Mouse (Mus musculus) lung, postnatal 14 days (tissue): Measurements from ENCODE around the gene Gpr153.
"Not testable (repeated sequence)": the region's sequence is repeated elsewhere in the genome, so short reads cannot be mapped to it uniquely, and the experiment has no call there.

Source experiments
- DNase-seq: peaks from one replicate; pipeline ENCODE4 v3.0.0; 2021

The Gpr153 gene

GRCm38 (mm10) chr4:152273621-152274236, at the start of gene Gpr153:
Gene Gpr153, plus strand, starts transcription at chr4:152274232.
- DNase-seq, result peak; percentile 58

- DNase-seq, result no peak
Observed at GRCm38 (mm10) chr4:152226901-152227486, 47.0 kb upstream of the Gpr153 start.

- DNase-seq, result no peak
Observed at GRCm38 (mm10) chr4:152227749-152228527, 46.1 kb upstream of the Gpr153 start.

- DNase-seq, result not testable (repeated sequence)
Observed at GRCm38 (mm10) chr4:152230331-152230730, 43.7 kb upstream of the Gpr153 start.

- DNase-seq, result no peak
Observed at GRCm38 (mm10) chr4:152231326-152231725, 42.7 kb upstream of the Gpr153 start.

DNA sequence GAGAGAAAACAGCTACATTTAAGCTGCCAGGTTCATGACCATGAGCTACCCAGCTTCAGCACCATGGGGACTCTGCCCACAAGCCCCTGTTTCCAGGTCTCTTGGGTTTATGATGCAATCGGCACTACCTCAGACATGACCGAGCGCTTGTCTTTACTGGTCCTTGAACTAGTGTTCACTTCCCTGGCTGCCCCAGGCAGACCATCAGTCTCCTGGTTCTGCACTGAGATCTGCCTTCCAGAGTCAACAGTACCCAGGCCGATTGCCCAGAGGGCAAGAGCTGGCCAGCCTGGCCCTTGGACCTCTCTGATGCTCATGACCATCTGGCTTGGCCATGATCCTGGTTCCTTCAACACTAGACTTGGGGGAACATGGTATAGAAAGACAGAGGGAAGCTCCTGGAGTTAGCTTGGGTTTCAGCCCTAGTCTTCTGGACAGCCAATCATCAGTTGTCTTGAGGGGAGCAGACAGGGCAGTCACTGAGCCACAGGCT, 41.6 kb upstream of the Gpr153 start:
- DNase-seq, result no peak

DNA sequence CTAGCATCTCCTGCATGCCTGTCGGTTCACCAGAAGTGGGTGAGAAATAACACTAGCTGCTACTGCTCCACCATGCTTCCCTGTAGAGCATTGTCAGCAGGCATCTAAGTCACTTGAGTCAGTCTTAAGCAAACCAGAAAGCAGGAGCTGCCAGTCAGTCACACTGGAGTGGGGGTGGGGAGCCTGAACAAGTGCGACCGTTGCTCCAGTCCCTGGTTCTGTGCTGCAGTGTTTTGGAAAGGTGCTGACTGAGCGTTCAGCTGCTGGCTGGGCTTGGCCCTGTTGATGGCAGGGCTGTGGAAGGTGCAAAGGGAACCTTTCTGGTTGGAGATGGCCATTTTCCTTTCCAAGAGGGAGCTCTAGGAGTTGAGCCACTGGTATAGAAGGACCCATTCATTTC, 34.1 kb upstream of the Gpr153 start:
- DNase-seq, result no peak

- no peak for DNase-seq
Observed at GRCm38 (mm10) chr4:152243241-152243891, 30.7 kb upstream of the Gpr153 start.

GRCm38 (mm10) chr4:152243969-152244368, 30.1 kb upstream of the Gpr153 start:
- no peak for DNase-seq

GRCm38 (mm10) chr4:152244545-152245522, 29.2 kb upstream of the Gpr153 start:
- no peak for DNase-seq

- DNase-seq, result no peak
Observed at GRCm38 (mm10) chr4:152246011-152246410, 28.0 kb upstream of the Gpr153 start.

DNA sequence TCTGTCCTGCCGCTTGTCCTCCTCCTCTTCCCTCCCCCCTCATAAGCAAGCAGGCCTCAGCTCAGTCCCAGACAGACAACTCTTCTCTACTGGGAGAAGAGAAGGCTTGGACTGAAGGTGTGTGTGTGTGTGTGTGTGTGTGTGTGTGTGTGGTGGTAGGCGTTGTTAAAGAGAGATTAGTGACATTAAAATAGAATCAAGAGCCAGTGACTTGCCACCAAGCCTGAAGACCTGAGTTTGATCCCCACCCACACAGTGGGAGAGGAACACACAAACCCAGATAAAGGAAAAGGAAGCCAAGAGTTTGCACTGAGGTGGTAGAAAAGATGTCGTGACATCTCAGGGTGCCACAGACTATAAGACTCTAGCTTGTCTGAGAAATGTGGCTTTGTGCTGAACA, 26.8 kb upstream of the Gpr153 start:
- DNase-seq, result no peak

GRCm38 (mm10) chr4:152250615-152251014, 23.4 kb upstream of the Gpr153 start:
- DNase-seq, result no peak

- DNase-seq, result no peak
Observed at GRCm38 (mm10) chr4:152253183-152253759, 20.8 kb upstream of the Gpr153 start.

GRCm38 (mm10) chr4:152257070-152257469, 17.0 kb upstream of the Gpr153 start:
- peak; percentile 75 for DNase-seq

DNA sequence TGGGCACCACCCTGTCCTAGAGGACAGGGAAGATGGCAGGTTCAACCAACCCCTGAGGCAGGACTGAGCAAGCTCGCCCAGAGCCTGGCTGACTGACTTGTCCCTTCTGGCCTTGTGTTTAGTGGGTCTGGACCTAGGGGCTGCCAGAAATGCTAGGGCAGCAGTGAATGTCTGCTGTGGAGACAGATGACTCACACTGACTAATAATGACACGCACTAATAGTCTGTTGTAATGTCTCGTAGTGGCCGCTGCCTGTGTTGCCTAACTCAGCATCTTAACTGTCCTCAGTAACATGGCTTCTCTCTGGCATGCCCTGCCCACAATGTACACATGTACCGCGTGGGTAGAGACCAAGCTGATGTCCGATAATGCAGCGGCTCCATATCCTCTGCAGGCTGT, 13.6 kb upstream of the Gpr153 start:
- no peak for DNase-seq

- DNase-seq, result no peak
Observed at GRCm38 (mm10) chr4:152262187-152262586, 11.8 kb upstream of the Gpr153 start.

- no peak for DNase-seq
Observed at GRCm38 (mm10) chr4:152263089-152263488, 10.9 kb upstream of the Gpr153 start.

GRCm38 (mm10) chr4:152263512-152264176, 10.4 kb upstream of the Gpr153 start:
- DNase-seq, result no peak

GRCm38 (mm10) chr4:152264177-152264530, 9.9 kb upstream of the Gpr153 start:
- DNase-seq, result no peak

DNA sequence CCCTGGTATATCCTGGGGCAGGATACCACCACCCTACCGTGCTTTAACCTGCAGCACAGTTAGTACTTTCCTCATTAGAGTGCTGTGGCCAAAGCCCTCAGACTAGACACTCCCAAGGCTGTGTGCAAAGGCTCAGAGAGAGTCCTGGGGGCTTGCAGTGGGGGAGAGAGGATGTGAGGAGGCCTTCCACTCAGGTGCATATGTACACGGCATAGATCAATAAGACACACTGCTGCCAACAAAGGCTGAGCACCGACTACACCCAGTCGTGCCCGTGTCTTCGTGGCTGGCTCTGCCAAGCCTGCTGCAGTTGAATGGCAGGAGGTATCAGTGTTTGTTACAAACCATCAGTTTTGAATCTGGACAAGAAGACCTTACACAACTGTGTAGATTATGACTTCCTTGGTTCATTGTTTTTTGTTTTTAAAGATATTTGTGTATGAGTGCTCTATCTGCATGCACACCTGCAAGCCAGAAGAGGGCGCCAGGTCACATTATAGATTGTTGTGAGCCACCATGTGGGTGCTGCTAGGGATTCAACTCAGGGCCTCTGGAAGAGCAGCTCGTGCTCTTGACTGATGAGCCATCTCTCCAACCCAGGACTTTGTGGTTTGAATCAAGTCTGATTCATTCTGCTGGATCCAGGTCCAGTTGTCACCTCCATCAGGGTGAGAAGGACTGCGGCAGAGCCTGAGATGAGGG, 9.0 kb upstream of the Gpr153 start:
- no peak for DNase-seq
